Mouse (Mus musculus) layer of hippocampus, adult 18-20 months (tissue): ENCODE measurements around the gene Ddx46. TPM values are rescaled to one million over a fixed set of nuclear protein-coding genes. Genes with fewer than 3 reads are reported as not detected.
"Not testable (repeated sequence)": the region's sequence is repeated elsewhere in the genome, so short reads cannot be mapped to it uniquely, and the experiment has no call there.

Experiments used
- DNase-seq, 2 experiments: peaks; one replicate each; pipeline ENCODE4 v3.0.0; 2022; ENCODE audit warnings: low spot score in 2 of 2
- total RNA-seq, 2 experiments: library from RNA; stranded (reverse); gene quantifications; 2 replicates each; pipeline ENCODE4 v1.2.3; 2021

Ddx46 gene
- total RNA-seq, 2 experiments from 2014 or later, result 38.4 to 44.6 TPM

GRCm38 (mm10) chr13:55636185-55636983 lies 1.6 kb downstream of the Ddx46 start:
- peak in 1 of 2 experiments; percentile 36 for DNase-seq

DNA sequence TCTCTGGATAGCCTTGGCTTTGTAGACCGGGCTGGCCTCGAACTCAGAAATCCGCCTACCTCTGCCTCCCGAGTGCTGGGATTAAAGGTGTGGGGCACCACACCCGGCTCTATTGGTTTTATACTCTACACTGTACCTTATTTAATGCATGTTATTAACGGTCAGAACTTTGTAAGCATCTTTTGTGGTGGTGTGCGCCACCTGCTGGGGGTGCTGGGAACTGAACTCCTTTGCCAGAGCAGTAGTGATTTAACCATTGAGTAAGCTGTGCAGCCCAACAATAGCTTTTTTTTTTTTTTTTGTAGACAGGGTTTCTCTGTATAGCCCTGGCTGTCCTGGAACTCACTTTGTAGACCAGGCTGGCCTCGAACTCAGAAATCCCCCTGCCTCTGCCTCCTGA lies 5.7 kb downstream of the Ddx46 start:
- peak; percentile 59 to 87 for DNase-seq

DNA sequence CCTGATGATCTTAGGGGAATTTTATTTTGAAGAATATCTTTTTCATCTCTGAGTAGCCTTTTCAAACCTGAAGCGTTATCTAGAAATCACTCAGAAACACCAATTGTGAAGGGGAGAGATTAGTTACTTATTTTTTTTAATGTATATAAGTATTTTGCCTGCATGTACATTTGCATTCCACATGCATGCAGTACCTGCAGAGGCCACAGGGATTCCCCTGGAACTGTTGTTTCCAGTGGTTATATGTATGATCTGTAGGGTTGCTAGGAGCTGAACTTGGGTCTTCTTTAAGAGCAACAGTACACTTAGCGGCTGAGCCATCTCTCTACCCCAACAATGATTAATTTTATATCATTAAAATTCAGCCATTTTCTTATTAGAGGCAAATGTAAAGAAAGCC lies 9.7 kb downstream of the Ddx46 start:
- DNase-seq, result no peak

DNA sequence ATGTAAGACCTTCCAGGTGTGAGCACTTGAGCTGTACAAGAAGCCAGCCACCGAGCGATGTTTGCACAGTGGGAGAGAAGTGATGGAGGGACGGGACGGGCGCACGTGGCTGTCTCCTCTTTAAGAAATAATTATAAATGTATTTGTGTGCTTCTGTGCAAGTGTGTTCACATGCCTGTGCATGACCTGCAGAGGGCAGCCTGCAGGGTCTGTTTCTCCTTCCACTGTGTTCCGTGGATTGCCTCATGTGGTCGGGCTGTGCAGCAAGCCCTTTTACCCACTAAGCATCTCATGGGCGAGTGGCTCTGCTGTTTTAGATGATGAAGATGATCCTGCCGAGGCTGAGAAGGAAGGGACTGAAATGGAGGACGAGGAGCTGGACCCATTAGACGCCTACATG lies 15.3 kb downstream of the Ddx46 start:
- no peak for DNase-seq

GRCm38 (mm10) chr13:55650980-55651379 lies 16.2 kb downstream of the Ddx46 start:
- DNase-seq, result no peak

- no peak for DNase-seq
These were observed 33.7 kb downstream of the Ddx46 start for GRCm38 (mm10) chr13:55668550-55668949.

- DNase-seq, result no peak
These were observed 37.9 kb downstream of the Ddx46 start for GRCm38 (mm10) chr13:55672711-55673110.

DNA sequence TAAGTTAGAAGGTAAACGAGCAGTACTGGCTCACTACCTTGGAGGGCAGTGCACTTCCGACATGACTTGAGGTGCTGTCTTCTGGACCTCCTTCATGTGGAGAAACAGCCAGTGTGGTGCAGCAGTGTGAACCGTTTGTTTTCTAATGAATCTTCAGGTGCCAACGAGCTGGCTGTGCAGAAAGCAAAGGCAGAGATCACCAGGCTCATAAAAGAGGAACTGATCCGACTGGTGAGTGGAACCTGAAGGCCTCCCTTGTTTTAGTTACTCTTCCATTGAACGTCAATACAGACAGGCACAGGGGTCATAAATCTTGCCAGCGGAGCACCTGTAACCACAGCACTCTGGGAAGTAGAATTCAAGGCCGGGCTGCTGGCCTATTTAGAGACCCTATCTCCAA lies 42.5 kb downstream of the Ddx46 start:
- DNase-seq, result no peak

- no peak for DNase-seq
These were observed 47.4 kb downstream of the Ddx46 start for GRCm38 (mm10) chr13:55682201-55682600.

DNA sequence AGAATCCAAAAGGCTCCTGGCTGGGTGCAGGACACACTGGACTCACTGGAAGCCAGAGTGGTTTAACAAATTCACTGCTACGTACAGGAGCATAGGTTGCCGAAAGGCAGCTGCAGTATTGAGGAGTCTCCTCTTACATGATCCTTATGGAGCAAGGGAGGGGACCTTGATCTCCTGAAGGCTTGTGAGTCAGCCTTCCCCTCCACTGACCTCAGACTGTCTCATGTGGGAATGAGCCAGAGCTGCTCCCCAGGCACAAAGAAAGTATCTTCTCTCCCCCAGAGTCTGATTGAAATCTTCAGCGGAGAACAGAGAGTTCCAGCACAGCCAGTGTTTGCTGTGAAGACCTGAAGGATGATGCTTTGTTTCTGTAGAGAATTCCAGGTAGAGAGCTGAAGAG lies 48.8 kb downstream of the Ddx46 start:
- no peak for DNase-seq

GRCm38 (mm10) chr13:55686107-55686633 lies 51.3 kb downstream of the Ddx46 start:
- no peak for DNase-seq

GRCm38 (mm10) chr13:55687927-55688602 lies 53.2 kb downstream of the Ddx46 start:
- no peak for DNase-seq

DNA sequence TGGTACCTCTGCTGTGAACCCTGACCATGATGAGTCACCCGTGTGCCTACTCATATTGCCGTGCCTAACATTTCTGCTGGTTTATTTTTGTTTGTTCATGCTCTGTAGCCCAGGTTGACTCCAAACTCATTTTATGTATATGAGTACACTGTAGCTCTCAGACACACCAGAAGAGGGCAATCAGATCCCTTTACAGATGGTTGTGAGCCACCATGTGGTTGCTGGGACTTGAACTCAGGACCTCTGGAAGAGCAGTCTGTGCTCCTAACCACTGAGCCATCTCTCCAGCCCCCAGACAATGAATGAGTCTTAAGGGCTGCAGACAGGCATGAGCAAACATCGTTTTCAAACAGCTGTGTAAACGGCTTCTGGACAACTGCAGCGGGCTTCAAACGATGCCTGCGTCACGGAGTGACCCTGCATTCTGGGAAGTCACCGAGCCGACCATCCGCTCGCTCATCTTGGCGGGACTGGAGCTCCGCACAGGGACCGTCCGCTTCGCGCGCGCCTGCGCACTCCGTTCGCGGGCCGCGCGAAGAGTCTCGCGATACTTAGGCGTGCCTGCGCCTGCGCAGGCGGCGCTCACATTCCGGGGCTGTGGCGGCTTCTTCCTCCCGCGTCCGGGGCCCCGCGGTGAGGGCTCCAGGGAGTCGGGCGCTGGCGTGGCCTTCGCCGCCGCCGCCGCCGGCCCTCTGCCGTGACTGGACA lies 57.9 kb downstream of the Ddx46 start, which contains the start of gene B230219D22Rik:
Gene B230219D22Rik (plus strand): TSS at position 590 of the 708 bp plus-strand sequence.
- DNase-seq, result peak; percentile 82 to 89

GRCm38 (mm10) chr13:55693243-55693721 lies 58.5 kb downstream of the Ddx46 start:
- no peak for DNase-seq

DNA sequence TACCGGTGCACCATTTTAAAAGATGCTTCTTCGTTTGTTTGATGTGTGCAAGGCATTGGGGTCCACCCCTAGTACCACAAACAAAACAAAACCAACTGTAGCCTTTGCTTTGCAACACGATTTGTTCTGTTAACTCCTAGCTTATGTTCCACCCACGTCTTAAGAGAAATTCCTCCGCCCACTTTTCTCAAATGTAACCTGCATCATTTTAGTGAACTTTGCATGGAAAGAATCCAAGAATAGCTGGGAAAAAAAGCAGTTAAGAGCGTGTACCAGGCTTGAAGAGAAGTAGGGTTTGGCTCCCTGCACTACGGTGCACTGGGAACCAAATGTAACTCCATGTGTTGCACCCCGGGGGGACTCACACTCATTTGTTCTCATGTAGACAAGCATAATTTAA lies 59.3 kb downstream of the Ddx46 start:
- no peak for DNase-seq

DNA sequence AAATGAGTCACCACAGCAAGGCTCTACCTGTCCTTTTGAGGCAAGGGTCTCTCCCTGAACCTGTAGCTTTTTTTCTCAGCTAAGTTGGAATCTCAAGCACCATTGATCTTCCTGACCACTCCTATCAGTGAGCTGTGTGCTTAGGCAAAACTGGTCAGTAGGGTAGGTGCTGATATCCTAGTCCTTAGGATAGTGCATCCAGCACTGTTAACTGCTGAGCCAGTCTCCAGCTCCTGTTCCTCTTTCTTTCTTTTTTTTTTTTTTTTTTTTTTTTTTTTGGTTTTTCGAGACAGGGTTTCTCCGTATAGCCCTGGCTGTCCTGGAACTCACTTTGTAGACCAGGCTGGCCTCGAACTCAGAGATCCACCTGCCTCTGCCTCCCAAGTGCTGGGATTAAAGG lies 61.2 kb downstream of the Ddx46 start:
- DNase-seq, result not testable (repeated sequence)

DNA sequence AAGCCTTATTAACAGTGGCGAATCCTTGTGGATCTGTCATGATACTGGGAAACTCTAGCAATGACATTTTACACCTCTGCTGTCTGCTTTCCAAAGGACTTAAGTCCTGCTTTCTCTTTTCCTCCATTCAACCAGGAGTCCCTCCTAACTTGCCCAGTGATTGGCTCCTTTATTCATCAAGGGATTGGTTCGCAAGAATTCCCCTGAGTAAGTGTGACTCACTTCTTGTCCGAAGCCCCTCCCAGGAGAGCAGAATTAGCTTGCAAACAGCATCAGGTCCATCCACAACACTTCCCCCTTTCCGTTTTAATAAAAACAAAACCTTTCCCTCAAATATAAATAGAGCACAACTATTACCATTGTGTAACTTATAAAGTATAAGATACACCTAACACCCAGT lies 69.5 kb downstream of the Ddx46 start:
- DNase-seq, result no peak

DNA sequence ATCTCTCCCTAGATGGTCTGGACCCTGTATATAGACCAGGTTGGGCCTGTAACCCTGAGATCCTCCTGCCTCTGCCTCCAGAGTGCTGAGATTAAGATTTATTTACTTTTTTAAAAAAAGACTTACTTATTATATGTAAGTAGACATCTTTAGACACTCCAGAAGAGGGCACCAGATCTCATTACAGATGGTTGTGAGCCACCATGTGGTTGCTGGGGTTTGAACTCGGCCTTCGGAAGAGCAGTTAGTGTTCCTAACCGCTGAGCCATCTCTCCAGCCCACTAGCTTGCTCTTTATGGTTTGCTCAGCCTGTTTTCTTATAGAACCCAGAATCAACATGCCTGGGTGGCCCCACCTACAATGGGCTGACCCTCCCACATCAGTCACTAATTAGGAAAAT lies 78.0 kb downstream of the Ddx46 start:
- no peak for DNase-seq

DNA sequence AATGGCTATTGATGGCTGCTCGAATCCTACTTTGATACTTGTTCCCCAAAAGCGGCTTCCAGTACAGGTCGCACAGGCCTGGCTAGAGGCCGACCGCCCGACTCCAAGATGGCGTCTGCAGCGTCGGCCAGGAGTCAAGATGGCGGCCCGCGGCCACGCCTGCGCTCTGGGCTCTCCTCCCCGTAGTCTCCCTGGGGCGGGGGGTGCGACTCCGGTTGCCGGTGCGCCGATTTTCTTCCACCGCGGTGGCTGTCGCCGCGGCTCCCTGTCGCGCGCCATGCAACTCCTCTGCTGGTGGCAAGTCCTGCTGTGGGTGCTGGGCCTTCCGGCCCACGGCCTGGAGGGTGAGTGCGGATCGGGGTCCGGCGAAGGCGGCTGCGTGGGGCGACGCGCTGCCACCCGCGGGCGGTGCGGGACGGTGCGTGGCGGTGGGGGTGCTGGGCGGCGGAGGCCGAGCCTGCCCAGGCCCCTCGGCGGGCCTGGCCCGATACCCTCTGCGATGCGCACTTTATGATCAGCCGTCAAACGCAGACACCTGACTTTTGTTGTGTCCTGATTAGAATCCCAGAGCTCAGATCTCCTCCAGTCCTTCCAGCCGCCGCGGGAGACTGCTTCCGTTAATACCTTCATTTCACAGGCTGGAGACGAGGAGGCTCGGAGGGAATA lies 79.8 kb downstream of the Ddx46 start, which contains the start of gene Txndc15:
Gene Txndc15 (plus strand): TSS at position 150 of the 666 bp plus-strand sequence.
- DNase-seq, result peak; percentile 81 to 90

DNA sequence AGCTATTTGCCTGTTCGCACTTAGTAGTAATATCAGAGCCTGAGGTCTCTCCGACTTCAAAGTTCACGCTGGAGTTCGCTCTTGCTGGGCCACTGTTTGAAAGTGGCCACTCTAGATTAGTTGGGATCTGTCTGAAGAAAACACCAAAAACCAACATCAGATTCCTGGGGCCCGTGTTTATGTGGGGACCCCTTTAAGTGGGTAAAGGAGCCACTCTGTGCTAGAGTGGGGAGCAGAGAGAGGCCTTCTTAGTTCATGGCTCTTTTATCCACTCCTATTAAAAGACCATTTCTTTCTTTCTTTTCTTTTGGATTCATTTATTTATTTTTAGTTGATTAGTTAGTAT lies 80.3 kb downstream of the Ddx46 start:
- no peak for DNase-seq

GRCm38 (mm10) chr13:55715908-55716510 lies 81.2 kb downstream of the Ddx46 start:
- DNase-seq, result no peak
